Mouse (Mus musculus) gastrocnemius, postnatal 14 days (tissue): ENCODE data around the gene Tefm. TPM values are rescaled to one million over a fixed set of nuclear protein-coding genes. Genes with fewer than 3 reads are reported as not detected.

Experiments
- DNase-seq: peaks from one replicate; pipeline ENCODE4 v3.0.0; 2021; ENCODE audit warnings: mixed read lengths
- intact Hi-C: fragments of 180-260 bp; cut with DNase I; formaldehyde crosslinking; loops from one replicate; pipeline ENCODE4 v1.15.1; 2025; ENCODE audit warnings: low total_unique reads
- total RNA-seq, 2 experiments: library from RNA; stranded (reverse); gene quantifications; 2 replicates each; pipeline ENCODE4 v1.2.3; 2021

The Tefm gene
- total RNA-seq, 2 experiments from 2014 or later = 20.4 to 20.7 TPM

DNA sequence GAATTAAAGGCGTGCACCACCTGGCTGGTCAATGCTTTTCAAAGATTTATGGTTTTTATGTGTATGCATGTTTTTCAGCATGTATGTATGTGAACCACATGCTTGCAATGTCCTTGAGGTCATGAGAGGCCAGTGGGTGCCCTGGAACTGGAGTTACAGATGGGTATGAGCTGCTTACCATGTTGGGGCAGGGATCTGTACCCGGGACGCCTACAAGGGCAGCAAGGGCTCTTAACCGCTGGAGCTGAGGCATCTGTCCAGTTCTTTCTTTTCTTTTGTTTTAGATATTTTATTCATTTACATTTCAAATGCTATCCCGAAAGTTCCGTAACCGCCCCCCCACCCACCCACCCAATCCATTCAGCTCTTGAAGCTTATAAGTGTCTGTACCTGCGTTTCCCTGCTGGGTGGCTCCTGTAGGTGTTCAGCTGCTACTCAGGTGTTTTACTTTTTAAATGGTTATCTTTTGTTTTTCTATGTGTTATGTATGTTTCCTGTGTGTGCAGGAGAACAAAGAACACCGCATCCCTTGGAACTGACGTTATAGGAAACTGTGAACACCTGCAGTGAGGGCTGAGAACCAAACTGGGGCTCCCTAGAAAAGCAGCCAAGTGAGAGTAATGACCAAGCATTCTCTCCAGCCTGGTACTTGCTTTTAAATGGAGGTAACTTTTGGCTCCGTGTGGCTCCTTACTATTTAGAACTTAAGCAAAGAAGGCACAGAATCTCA lies 5.9 kb downstream of the Tefm start:
- intact Hi-C loops = no loop called here
- no peak for DNase-seq

GRCm38 (mm10) chr11:80134744-80135143 lies 7.2 kb downstream of the Tefm start:
- intact Hi-C loops = no loop called here
- no peak for DNase-seq

DNA sequence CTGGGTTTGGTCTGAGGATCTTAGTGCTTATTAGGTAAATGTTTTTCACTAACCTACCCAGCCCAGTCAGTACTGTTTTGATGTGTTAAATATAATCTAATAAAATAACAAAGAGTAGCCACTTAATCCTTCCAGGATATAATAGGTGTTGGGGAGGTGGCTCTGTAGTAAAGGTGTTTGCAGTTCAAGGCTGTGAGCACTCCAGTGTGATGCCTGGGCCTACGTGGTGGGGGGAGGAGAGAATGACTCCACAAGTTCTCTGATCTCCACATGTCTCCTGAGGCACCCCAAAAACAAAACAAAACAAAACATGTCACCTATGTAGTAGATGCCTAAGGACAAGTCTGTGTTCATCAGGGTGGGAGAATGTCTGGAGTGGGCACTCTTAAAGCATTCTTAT lies 9.9 kb downstream of the Tefm start:
- intact Hi-C loops = no loop called here
- no peak for DNase-seq

- DNase-seq = peak; percentile 4
Measured at GRCm38 (mm10) chr11:80116411-80116810, 25.6 kb downstream of the Tefm start.

GRCm38 (mm10) chr11:80104407-80104806 lies 37.6 kb downstream of the Tefm start:
- no peak for DNase-seq
- intact Hi-C loops = no loop called here

More at GRCm38 (mm10) chr11:80116411-80116810, 25.6 kb downstream of the Tefm start:
- intact Hi-C loops = no loop called here

DNA sequence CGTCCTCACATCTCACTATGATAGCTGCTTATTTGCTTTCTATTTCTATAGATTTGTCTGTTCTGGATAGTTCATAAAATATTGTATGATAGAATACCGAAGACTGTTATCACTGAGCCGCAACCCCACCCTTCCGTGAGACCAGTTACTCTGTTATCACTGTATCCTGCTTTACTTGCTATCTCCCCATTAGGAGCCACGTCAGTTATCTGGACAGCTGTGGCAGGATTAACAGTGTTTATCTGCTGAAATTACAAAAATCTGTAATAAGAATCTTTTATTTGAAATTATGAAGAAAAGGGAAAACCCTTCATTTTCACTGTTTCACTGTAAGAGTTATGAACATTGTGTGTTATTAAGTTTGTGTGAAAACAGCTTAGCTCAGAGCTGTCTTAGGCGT lies 40.7 kb downstream of the Tefm start:
- no peak for DNase-seq
- intact Hi-C loops = no loop called here

GRCm38 (mm10) chr11:80098444-80099056 lies 43.4 kb downstream of the Tefm start:
- DNase-seq = no peak
- intact Hi-C loops = no loop called here

- no peak for DNase-seq
- intact Hi-C loops = no loop called here
Measured at GRCm38 (mm10) chr11:80090555-80091164, 51.3 kb downstream of the Tefm start.

DNA sequence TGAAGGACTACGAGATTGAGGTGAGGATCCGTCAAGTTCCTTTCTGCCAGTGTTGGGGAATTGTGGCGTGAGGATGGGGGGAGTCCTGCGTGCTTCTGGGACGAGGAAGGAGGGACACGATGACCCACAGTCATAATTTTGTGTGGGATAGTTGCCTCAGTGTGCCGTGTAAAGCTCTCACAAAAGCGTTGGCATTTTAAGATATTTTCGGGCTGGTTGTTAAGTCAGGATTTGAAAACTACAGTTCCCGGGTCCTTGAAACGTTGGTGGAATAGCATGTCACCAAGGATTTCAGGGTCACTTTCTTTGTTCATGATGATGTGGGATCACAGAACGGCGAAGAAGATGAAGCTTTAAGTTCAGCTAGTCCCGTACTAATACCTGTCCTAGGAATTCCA lies 52.2 kb downstream of the Tefm start:
- intact Hi-C loops = no loop called here
- DNase-seq = no peak

DNA sequence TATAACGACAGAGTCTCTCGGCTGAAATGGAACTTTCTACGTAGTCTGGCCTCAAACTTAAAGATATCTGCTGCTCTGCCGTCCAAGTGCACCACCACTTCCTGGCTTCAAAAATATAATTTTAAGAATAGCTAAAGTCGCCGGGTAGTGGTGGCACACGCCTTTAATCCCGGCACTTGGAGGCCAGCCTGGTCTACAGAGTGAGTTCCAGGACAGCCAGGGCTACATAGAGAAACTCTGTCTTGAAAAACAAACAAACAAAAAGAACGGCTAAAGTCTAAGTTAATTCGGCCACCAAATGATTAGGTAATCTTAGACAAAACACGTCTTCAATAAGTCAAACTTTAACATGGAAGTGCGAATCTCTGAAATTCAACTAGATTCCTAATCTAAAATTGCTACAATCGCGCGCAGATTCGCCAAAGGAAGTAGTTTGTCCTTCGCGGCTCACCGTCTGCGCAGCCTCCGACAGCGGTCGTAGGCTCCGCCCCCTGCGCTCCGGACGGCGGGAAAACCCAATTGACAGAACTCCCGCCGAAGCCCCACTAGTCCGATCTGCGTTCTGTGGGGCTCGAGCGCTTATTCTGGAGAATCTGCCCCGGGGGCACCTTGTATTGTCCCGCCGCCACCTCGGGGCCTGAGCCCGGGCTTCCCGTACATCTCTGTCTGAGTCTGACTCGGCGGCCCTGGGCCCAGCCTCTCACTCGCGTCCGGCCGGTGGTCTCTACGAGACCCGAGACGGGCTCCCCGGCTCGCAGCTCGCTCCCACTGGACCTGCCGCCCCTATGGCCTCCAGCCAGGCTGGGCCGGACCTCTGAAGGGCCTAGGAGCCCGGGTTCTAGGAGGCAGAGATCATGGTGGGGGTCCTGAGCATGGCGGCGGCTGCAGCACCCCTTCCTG lies 52.8 kb downstream of the Tefm start, which contains the start of gene Atad5:
Gene Atad5, plus strand, starts transcription at position 484 of the 900 bp plus-strand sequence.
- DNase-seq = peak; percentile 90
- intact Hi-C loops = no loop called here

GRCm38 (mm10) chr11:80086844-80087243 lies 55.1 kb downstream of the Tefm start:
- peak; percentile 79 for DNase-seq
- intact Hi-C loops = no loop called here

Other genes with a start within 250 kb of the Tefm start
- gene Utp6, start 179.8 kb downstream of the Tefm start, total RNA-seq = 10 to 100 TPM; 30.8 to 35.4 TPM
- gene Suz12, start 149.1 kb downstream of the Tefm start, total RNA-seq = 10 to 100 TPM; 16.7 to 17.7 TPM
- 10 to 100 TPM in 1 of 2 experiments, 1 to 10 TPM in 1; 7.4 to 10.8 TPM for gene Crlf3, start 61.2 kb downstream of the Tefm start, total RNA-seq
- gene Atad5, start 52.8 kb downstream of the Tefm start, total RNA-seq = 1 to 10 TPM; 1.3 to 1.7 TPM
- gene Adap2, start 11.9 kb upstream of the Tefm start, total RNA-seq = 10 to 100 TPM in 1 of 2 experiments, 1 to 10 TPM in 1; 7.4 to 10.7 TPM
- 1 to 10 TPM; 3.6 to 3.7 TPM for gene Rnf135, start 41.7 kb upstream of the Tefm start, total RNA-seq
- gene Rhot1, start 66.8 kb upstream of the Tefm start, total RNA-seq = 10 to 100 TPM; 38.6 to 38.9 TPM
- gene Rhbdl3, start 158.7 kb upstream of the Tefm start, total RNA-seq = 10 to 100 TPM; 10.6 to 11.4 TPM
- 10 to 100 TPM; 24.3 to 28.6 TPM for gene 5730455P16Rik, start 235.9 kb upstream of the Tefm start, total RNA-seq
- 10 to 100 TPM; 61.4 to 64.0 TPM for gene Zfp207, start 241.1 kb upstream of the Tefm start, total RNA-seq